Mouse (Mus musculus) CH12.LX (cell line): ENCODE measurements around the gene Shmt2. TPM values are rescaled to one million over a fixed set of nuclear protein-coding genes. Genes with fewer than 3 reads are reported as not detected.

ENCODE experiments used
- DNase-seq: peaks from one replicate; pipeline ENCODE4 v3.0.0-alpha.2; 2013; ENCODE audit errors: extremely low read depth
- H3K27ac ChIP-seq: 2 replicates; pipeline ENCODE4 v1.5.1; 2012; ENCODE audit warnings: low read depth, mild to moderate bottlenecking, control low read depth, moderate library complexity; ENCODE audit not compliant: insufficient read depth
- H3K27me3 ChIP-seq: replicated peaks from 2 replicates; pipeline ENCODE3; 2012; ENCODE audit warnings: inconsistent platforms
- H3K36me3 ChIP-seq, 2 experiments: replicated peaks in 1 of 2; 2 replicates each; pipeline versions ENCODE3 to v1.6.1; 2012; ENCODE audit warnings: inconsistent platforms in 1 of 2, low read length in 1 of 2, mild to moderate bottlenecking in 1 of 2, mixed read lengths in 1 of 2, moderate library complexity in 1 of 2; ENCODE audit not compliant: control insufficient read depth in 1 of 2, insufficient read depth in 1 of 2
- H3K4me1 ChIP-seq, 2 experiments: 2 replicates each; pipeline ENCODE4 v1.6.1; 2012; ENCODE audit warnings: inconsistent platforms in 1 of 2, moderate library complexity in 1 of 2; ENCODE audit not compliant: insufficient read depth in 2 of 2, control insufficient read depth in 1 of 2
- H3K4me2 ChIP-seq: 2 replicates; pipeline ENCODE4 v1.6.1; 2012; ENCODE audit warnings: low read depth, mild to moderate bottlenecking, control low read depth; ENCODE audit not compliant: poor library complexity, insufficient read depth, severe bottlenecking
- H3K4me3 ChIP-seq, 3 experiments: fragments of 150-350 bp in 1 of 3; sonication (generic) in 1 of 3; replicated peaks in 1 of 3; 2 replicates each; pipeline versions ENCODE3 to v1.5.1; 2011 to 2012; ENCODE audit warnings: low read depth in 2 of 3, low read length in 2 of 3, mild to moderate bottlenecking in 2 of 3, moderate library complexity in 2 of 3, control low read depth in 1 of 3, improper control_type of control experiment in 1 of 3, inconsistent platforms in 1 of 3, mixed read lengths in 1 of 3; ENCODE audit not compliant: poor library complexity in 1 of 3
- H3K79me2 ChIP-seq: replicated peaks from 2 replicates; pipeline ENCODE4 v1.6.1; 2012; ENCODE audit warnings: mild to moderate bottlenecking, moderate library complexity; ENCODE audit not compliant: control insufficient read depth, poor library complexity, insufficient read depth, severe bottlenecking; ENCODE audit errors: extremely low read depth
- H3K9ac ChIP-seq: 2 replicates; pipeline ENCODE4 v1.6.1; 2012; ENCODE audit warnings: low read depth, mild to moderate bottlenecking, control low read depth, moderate library complexity; ENCODE audit not compliant: insufficient read depth
- H3K9me3 ChIP-seq: replicated peaks from 2 replicates; pipeline ENCODE3; 2012; ENCODE audit warnings: low read length, inconsistent platforms, mixed read lengths
- BHLHE40 ChIP-seq: IDR thresholded peaks from 2 replicates; pipeline ENCODE4 v1.6.1; 2011; ENCODE audit warnings: mild to moderate bottlenecking, low read depth, low read length, improper control_type of control experiment
- ELF1 ChIP-seq: IDR thresholded peaks from 2 replicates; pipeline ENCODE4 v1.6.1; 2014; ENCODE audit warnings: low read depth, mild to moderate bottlenecking, inconsistent platforms, low read length, improper control_type of control experiment
- EP300 ChIP-seq: IDR thresholded peaks from 2 replicates; pipeline ENCODE4 v1.6.1; 2011; ENCODE audit warnings: low read length, improper control_type of control experiment
- GABPA ChIP-seq: IDR thresholded peaks from 2 replicates; pipeline ENCODE4 v1.6.1; 2012; ENCODE audit warnings: low read depth, low read length, improper control_type of control experiment, inconsistent platforms; ENCODE audit not compliant: insufficient replicate concordance
- IRF4 ChIP-seq: IDR thresholded peaks from 2 replicates; pipeline ENCODE4 v1.6.1; 2014; ENCODE audit warnings: low read depth, mild to moderate bottlenecking, inconsistent platforms, low read length, improper control_type of control experiment
- JUN ChIP-seq: IDR thresholded peaks from 2 replicates; pipeline ENCODE4 v1.6.1; 2011; ENCODE audit warnings: low read depth, mild to moderate bottlenecking, low read length, improper control_type of control experiment, moderate library complexity; ENCODE audit not compliant: insufficient read depth
- KAT2A ChIP-seq: IDR thresholded peaks from 2 replicates; pipeline ENCODE4 v1.6.1; 2012; ENCODE audit warnings: low read length, improper control_type of control experiment, inconsistent platforms; ENCODE audit not compliant: insufficient replicate concordance
- MYC ChIP-seq: IDR thresholded peaks from 2 replicates; pipeline ENCODE4 v1.6.1; 2011; ENCODE audit warnings: low read depth, mild to moderate bottlenecking, improper control_type of control experiment, low read length
- NRF1 ChIP-seq: IDR thresholded peaks from 2 replicates; pipeline ENCODE4 v1.6.1; 2014; ENCODE audit warnings: low read depth, mild to moderate bottlenecking, inconsistent platforms, low read length, improper control_type of control experiment, moderate library complexity
- PAX5 ChIP-seq: IDR thresholded peaks from 2 replicates; pipeline ENCODE4 v1.6.1; 2012; ENCODE audit warnings: low read length, inconsistent platforms, mixed read lengths
- POLR2A ChIP-seq: IDR thresholded peaks from 2 replicates; pipeline ENCODE4 v1.6.1; 2011; ENCODE audit warnings: low read depth, mild to moderate bottlenecking, improper control_type of control experiment, low read length
- POLR2AphosphoS2 ChIP-seq: IDR thresholded peaks from 2 replicates; pipeline ENCODE4 v1.6.1; 2011; ENCODE audit warnings: low read depth, low read length, improper control_type of control experiment
- RCOR1 ChIP-seq: conservative IDR thresholded peaks from 2 replicates; pipeline ENCODE4 v1.6.1; 2012; ENCODE audit warnings: low read depth, mild to moderate bottlenecking, inconsistent platforms, low read length, improper control_type of control experiment
- TCF12 ChIP-seq: IDR thresholded peaks from 2 replicates; pipeline ENCODE4 v1.6.1; 2014; ENCODE audit warnings: low read depth, mild to moderate bottlenecking, inconsistent platforms, low read length, improper control_type of control experiment
- UBTF ChIP-seq: IDR thresholded peaks from 2 replicates; pipeline ENCODE4 v1.6.1; 2012; ENCODE audit warnings: low read depth, mild to moderate bottlenecking, inconsistent platforms, low read length, improper control_type of control experiment, moderate library complexity
- USF2 ChIP-seq: conservative IDR thresholded peaks from 2 replicates; pipeline ENCODE4 v1.6.1; 2011; ENCODE audit warnings: low read depth, low read length, improper control_type of control experiment
- ZC3H11A ChIP-seq: IDR thresholded peaks from 2 replicates; pipeline ENCODE4 v1.6.1; 2012; ENCODE audit warnings: low read depth, mild to moderate bottlenecking, inconsistent platforms, low read length, improper control_type of control experiment
- ZMIZ1 ChIP-seq: IDR thresholded peaks from 2 replicates; pipeline ENCODE4 v1.6.1; 2012; ENCODE audit warnings: low read depth, mild to moderate bottlenecking, inconsistent platforms, low read length, improper control_type of control experiment
- ZNF384 ChIP-seq: IDR thresholded peaks from 2 replicates; pipeline ENCODE4 v1.6.1; 2012; ENCODE audit warnings: low read depth, low read length, improper control_type of control experiment, inconsistent platforms
- dilution Hi-C: fragments of 300-500 bp; cut with MboI; formaldehyde crosslinking; loops from 2 replicates; pipeline ENCODE4 v1.14.3; 2020; ENCODE audit warnings: low sequenced_read_pairs; ENCODE audit not compliant: extremely low pct_unique_long_range_greater_than_20kb, extremely low pct_ligation_motif_present
- in situ Hi-C: fragments of 300-500 bp; cut with MboI; formaldehyde crosslinking; loops from 3 replicates; pipeline ENCODE4 v1.14.3; 2019; ENCODE audit warnings: low sequenced_read_pairs, low pct_ligation_motif_present, low pct_unique_long_range_greater_than_20kb, mixed read lengths
- polyA plus RNA-seq: library from polyadenylated mRNA; unstranded; fragments of >175 nt; gene quantifications from 2 replicates; pipeline ENCODE4 v1.2.1, GENCODE M21; 2012; ENCODE audit warnings: low read depth; ENCODE audit not compliant: insufficient read length
- total RNA-seq, 2 experiments: library from RNA; depleted of rRNA; stranded (reverse); fragments of 300-350 nt in 1 of 2; fragments of >200 nt in 1 of 2; gene quantifications; 2 replicates each; pipeline ENCODE4 v1.2.3; 2012 to 2014

The Shmt2 gene
- total and polyA plus RNA-seq, 3 experiments: 267 to 353 (median 317) TPM

DNA sequence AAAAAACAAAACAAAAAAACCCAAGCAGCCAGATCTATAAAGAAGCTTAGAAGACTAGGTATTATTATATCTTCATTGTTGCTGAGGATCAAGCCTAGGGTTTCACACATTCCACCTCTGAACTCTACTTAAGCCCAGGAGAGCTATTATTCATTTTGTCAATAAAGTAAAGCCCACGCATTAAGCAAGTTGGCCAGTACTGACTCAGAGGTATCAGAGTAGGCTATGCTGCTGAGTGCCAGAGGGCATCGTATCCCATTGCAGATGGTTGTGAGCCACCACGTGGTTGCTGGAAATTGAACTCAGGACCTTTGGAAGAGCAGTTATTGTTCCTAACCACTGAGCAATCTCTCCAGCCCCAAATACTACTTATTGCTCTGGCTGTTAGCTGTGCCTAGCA, 21.7 kb upstream of the Shmt2 start:
- no peak for TF ChIP-seq ZC3H11A
- no peak for TF ChIP-seq TCF12
- no peak for TF ChIP-seq POLR2AphosphoS2
- TF ChIP-seq KAT2A: no peak
- TF ChIP-seq JUN: no peak
- no peak for TF ChIP-seq POLR2A
- TF ChIP-seq PAX5: no peak
- TF ChIP-seq ZMIZ1: no peak
- TF ChIP-seq MYC: no peak
- no peak for TF ChIP-seq UBTF
- TF ChIP-seq RCOR1: no peak
- no peak for TF ChIP-seq NRF1
- no peak for TF ChIP-seq IRF4
- TF ChIP-seq GABPA: no peak
- TF ChIP-seq USF2: no peak
- no peak for TF ChIP-seq BHLHE40
- TF ChIP-seq ZNF384: no peak
- TF ChIP-seq EP300: no peak
- in situ Hi-C loops: loop anchor here (5.0 kb wide), 1 partner anchor 37 kb away; no protein-coding TSS in a partner anchor
- no peaks in the 10 kb centered on the region for H3K9me3 ChIP-seq
- no peaks in the 10 kb centered on the region for H3K79me2 ChIP-seq
- no peaks in the 10 kb centered on the region for H3K4me1 ChIP-seq
- H3K4me3 ChIP-seq: no peak overlapping the region
- H3K27me3 ChIP-seq: no peaks in the 10 kb centered on the region
- H3K4me2 ChIP-seq: no peak overlapping the region
- dilution Hi-C loops: no loop called here
- no peak for DNase-seq
- no peak overlapping the region for H3K9ac ChIP-seq
- peaks cover 75 to 86% of the 10 kb centered on the region in 2 experiments for H3K36me3 ChIP-seq
- H3K27ac ChIP-seq: no peak overlapping the region

DNA sequence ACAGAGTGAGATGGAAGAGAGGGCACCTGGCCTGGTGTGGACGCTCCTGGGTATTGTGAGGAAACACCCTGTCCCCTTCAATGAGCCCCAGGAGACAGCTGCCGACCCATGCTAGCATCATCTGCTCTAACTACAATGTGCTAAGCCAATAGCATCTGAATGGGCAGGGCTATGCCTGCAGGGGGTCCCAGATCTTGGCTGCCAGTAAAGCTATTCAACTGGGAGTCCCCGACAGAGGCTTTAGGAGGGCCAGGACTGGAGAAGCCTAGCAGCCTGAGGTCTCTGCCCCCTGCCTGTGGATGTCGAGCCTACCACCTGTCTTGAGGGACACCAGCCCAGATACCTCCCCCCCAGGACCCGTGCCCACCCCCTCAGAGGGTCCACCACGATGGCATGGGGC, 20.5 kb upstream of the Shmt2 start:
- dilution Hi-C loops: no loop called here
- Histone ChIP-seq H3K4me1 (peaks cover 1% of the 10 kb centered on the region in 2 experiments; a peak in 2 of 4 replicates), H3K27me3 (no peaks in the 10 kb centered on the region), H3K9me3 (no peaks in the 10 kb centered on the region), H3K4me2 (no peak overlapping the region), H3K36me3 (peaks cover 70 to 77% of the 10 kb centered on the region in 2 experiments), H3K4me3 (no peak overlapping the region), H3K27ac (no peak overlapping the region), H3K9ac (no peak overlapping the region), H3K79me2 (no peaks in the 10 kb centered on the region)
- DNase-seq: no peak
- in situ Hi-C loops: loop anchor here (5.0 kb wide), 1 partner anchor 35 kb away; no protein-coding TSS in a partner anchor
- TF ChIP-seq ZMIZ1 (no peak), ELF1 (no peak), POLR2A (no peak)
